Mouse (Mus musculus): ENCODE data around the gene Olfr159.

- TF ChIP-seq POLR2A (IDR thresholded peaks at IDR 0.05; ENCODE audit: borderline replicate concordance, insufficient read depth, low read length) = no peak
- TF ChIP-seq CTCF (IDR thresholded peaks at IDR 0.05; ENCODE audit: borderline replicate concordance, insufficient read depth, low read depth, low read length) = no peak
Observed at GRCm38 (mm10) chr4:43757213-43757612, 13.6 kb downstream of the Olfr159 start.

All from cerebellum, adult 2 months (tissue).